Mouse (Mus musculus) NIH3T3 (cell line): Measurements from ENCODE around the gene Grb14.
A peak's percentile ranks its signal among the peaks of the same experiment; 100 is the strongest.

ENCODE experiments used
- DNase-seq: peaks from one replicate; pipeline ENCODE4 v3.0.0-alpha.2; 2012; ENCODE audit warnings: low read depth

The Grb14 gene

DNA sequence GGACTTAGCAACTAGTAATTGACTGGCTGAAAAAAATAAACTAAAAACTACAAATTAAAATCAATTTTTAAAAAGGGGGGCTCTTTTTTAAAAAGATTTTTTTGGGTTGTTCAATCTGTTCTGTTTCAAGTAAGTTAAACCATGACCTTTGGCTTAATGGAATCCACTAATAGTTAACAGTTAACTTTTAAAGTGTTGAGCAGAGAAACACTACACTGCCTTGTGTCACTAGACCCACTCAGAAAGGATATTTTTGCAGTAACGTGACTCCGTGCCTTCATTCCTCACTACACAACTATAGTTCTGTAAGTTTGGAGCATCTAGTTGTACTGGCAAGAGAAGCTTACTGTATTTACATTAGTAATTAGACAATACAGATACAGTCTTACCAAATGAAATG, 50.2 kb downstream of the Grb14 start:
- no peak for DNase-seq

GRCm38 (mm10) chr2:64973819-64974441, 50.9 kb downstream of the Grb14 start:
- DNase-seq = no peak

DNA sequence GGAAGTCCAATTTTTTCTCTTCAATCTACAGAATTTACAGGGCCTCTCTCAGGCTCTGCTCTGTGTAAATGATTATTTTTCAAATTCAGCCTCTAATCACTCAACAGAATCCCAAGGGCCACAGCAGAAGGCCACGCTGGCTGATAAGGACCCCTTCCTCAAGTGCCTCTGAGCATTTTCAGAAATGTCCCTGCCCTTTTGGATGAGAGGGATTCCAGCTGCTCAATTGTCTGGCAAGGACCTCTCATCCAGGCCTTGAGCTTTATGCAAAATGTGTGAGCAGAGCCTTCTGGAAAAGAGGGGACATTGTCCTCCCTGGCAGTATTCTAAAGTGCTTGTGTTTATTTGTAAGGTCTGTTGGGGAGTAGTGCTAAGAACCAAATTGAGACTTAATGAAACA, 51.7 kb downstream of the Grb14 start:
- no peak for DNase-seq

DNA sequence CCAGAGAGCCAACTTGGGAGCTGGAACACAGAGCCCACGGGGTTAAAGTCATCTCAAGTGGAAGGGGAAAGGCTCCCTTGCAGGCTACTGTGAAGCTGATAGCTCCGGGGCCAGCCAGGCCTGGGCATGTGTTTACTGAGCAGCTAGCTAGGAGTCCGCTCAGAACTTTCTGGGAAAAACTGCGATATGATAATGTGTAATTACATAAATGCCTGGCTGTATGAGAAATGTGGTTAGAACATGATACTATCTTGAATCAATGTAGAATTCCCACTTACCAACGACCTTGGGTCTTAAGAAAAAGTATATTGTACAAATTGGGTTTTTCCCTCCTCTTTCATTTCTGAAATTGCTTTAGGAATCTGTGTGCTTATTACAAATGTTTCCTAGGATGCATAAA, 53.0 kb downstream of the Grb14 start:
- DNase-seq = peak; percentile 7

- DNase-seq = no peak
These were observed 53.8 kb downstream of the Grb14 start for GRCm38 (mm10) chr2:64970992-64971391.

DNA sequence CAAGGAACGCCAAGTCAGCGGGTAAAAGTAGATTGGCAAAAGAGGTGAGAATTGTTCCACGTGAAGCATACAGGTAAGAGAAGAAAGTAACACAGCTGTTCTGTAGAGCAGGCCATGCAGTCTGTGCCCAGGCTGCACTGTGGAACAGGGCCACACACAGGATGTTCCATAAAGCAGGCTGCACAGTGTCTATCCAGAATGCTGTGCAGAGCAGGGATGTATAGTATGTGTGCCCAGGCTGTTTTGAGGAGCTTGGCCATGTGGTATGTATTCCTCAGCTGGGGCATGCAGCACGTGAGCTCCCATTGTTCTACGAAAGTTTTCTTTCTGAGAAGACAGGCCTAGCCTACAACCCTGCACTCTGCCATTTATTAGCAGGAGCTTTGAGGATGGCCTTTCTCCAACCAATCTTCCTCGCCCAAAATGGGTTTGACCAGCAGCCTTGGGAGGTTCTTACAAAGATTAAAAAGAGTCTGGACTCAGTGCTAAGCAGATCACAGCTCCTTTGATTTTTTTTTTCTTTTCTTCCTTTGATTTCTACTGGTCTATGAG, 57.8 kb downstream of the Grb14 start:
- DNase-seq = no peak

DNA sequence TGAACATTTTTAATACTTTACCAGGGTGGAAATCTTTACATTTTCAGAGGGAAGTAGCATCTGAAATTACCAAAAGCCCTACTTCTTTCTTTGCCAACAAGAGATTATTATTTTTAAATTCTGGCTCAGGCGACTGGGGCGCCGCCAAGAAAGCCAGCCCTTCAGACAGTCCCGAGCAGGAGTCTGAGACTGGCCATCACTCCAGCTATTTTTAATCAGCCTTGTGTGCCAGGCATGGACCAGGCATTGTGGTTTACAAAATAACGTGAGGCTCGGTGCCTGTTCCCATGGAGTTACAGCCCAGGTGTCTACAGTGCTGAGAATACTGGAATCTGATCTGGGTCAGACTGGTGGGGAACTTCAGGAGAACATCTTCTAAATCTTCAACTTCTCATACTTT, 58.5 kb downstream of the Grb14 start:
- DNase-seq = no peak

GRCm38 (mm10) chr2:64965227-64965864, 59.4 kb downstream of the Grb14 start:
- peak; percentile 78 for DNase-seq

DNA sequence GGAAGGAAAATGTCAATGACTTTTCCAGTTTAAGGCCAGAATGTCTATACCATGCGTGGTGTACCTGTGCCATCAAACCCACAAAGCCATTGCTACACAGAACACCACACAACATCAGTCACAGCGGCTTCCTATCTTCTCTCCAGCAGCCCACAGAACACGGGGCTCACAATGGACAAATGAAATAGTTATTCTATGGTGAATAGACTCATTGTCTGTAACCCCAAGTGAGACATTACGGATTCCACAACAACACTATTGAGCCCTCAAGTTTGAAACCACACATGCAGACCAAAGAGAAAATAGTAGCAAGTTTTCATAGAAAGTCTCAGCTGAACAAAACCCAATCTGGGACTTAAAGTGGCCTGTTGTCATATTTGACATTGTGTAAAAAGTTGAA, 62.6 kb downstream of the Grb14 start:
- DNase-seq = no peak

- DNase-seq = no peak
These were observed 63.4 kb downstream of the Grb14 start for GRCm38 (mm10) chr2:64961381-64961780.

- DNase-seq = no peak
These were observed 65.1 kb downstream of the Grb14 start for GRCm38 (mm10) chr2:64959657-64960056.

DNA sequence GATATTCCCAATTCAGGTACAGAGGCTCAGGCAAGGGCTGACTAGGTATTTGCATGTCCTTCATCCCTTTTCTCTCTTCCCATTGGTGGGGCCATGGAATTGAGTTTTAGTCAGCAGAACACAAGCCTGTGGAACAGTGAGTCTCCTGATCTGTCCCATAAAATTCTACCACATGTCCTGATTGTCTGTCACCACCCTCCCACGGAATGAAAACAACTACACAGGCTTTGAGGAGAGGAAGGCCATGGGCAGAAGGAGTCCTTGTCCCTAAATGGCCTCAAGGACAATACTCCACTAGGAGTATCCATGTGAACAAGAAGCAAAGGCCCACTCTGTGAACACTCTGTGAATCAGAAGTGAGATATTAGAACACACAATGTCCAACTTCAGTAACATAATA, 69.3 kb downstream of the Grb14 start:
- no peak for DNase-seq

DNA sequence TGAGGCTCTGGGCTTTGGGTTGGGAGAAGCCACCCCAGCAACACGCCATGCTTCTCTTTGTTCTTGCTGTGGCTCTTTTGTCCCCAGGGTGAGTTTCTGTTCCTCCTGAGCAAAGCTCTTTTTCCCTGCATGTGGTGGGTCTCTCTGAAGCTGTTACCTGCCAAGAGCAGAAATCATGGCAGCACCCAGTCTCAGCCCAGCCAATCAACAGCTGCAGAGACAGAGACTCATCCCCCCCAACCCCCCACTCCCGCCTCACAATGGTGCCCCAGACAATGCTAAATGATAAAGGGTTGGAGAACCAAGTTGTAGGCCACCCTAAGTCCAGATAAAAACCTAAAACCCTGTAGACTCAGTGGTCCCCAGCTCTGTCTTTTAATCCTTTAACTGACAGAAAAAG, 75.6 kb downstream of the Grb14 start:
- DNase-seq = no peak

DNA sequence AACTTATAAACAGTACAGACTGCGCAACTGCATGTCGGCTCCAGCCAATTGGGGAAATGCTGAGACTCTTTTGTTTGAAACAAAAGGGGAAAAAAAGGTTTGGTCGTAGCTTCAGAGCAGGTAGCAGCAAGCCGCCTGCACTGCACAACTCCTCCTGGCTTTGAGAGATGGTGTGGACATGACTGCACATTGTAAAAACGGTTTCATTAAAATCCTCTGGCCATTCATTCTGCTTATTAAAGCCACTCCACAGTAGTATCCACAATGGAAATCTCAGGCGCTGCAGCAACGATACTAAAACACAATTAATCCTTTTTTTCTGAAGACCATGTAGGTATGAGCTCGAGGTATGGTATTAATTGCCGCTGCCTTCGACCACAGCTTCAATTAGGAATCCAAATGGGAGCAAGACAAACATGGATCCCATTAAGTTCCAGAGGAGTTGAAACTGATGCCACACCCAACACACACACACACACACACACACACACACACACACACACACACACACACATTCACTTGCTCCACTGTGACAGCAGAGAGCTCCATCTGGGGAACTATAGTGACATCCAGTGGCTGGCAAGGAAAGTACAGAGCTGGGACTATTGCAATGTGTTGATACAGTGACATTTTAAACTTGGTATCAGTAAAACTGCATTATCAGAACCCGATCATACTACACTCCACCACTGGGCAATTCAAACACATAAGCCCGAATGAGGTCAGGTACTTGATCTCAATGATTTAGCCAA, 76.2 kb downstream of the Grb14 start:
- DNase-seq = peak; percentile 51

DNA sequence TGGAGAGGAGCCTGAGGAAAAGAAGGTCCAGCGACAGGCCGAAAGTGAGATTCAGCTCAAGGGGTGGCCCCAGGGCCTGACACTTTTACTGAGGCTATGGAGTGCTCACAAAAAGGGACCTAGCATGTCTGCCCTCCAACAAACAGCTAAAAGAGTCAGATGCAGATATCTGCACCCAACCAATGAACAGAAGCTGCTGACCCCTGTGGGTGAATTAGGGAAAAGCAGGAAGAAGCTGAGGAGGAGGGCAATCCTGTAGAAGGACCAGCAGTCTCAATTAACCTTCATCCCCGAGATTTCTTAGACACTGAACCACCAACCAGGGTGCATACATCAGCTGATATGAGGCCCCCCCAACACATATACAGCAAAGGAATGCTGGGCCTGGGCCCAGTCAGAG, 77.3 kb downstream of the Grb14 start:
- DNase-seq = no peak

DNA sequence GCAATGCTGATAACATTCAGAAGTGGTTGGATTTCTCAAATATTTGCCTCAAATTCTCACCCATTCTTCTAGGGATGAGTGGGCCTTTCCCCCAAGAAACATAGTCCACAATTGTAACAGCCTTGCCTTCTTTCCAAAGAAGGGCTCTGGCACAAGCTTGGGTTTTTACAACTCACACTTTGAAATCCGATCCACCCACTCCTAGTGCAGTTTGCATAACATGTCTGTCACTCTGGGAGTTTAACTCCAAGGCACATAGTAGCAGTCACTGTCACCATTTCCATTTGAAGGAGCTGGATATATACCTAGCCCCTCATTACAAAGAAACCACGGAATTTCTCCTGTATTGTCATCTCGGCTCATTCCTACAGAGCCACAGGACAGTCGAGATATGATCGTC, 103.9 kb downstream of the Grb14 start:
- peak; percentile 6 for DNase-seq

- DNase-seq = peak; percentile 37
These were observed 109.3 kb downstream of the Grb14 start for GRCm38 (mm10) chr2:64915448-64915847.

DNA sequence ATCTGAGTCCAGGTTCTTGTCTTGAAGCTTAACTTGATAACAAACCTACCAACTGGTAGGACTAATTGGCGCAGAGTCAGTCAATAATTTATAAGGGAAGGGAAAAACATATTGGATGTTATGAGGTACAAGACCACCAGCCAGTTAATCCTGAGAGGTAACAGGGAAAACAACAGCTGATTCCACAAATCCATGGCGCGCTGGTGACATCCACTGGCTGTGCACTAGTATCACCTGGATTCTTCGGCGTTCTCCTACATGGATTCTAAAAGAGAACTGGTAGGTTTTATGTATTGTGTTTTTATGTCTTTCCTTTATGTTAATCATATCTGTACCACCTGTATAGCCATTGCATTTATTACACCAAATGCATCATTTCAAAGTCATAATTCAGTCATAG, 119.9 kb downstream of the Grb14 start:
- no peak for DNase-seq

DNA sequence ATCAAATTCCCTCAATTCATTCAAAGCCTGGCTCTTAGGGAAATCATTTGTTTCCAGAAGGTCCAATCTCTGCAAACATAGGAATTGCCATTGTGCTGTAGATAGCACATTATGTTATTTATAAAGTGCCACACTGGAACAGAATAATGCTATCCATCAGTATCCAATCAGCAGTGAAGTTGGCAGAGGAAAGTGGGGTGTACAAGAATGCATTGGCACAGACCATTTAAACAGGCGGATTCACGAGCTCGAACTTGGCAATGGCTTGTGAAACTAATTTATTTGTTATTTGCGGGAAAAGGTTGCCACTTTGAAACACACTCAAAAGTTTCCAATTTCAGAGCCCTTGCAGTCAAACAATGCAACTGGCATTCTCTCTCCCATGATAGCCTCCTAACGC, 126.9 kb downstream of the Grb14 start:
- no peak for DNase-seq

DNA sequence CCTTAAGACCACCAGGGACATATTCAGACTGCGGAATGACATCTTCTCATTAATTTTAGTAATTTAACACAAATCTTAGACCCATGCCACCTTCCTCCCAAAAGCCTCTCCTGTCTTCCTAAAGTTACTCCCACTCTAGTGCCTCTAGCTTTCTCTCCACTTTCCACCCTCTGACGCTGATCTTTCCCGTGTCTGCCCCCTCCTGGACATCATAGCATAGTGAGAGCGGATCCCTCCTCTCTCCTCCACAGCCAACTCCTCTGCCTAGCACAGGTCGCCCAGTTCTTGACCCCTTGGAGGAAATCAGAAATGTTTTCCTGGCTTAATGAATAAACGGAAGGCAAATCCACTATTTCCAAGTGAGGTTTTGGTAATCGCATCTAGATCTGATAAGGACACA, 131.6 kb downstream of the Grb14 start:
- peak; percentile 11 for DNase-seq

GRCm38 (mm10) chr2:64887098-64887757, 137.6 kb downstream of the Grb14 start:
- DNase-seq = no peak

DNA sequence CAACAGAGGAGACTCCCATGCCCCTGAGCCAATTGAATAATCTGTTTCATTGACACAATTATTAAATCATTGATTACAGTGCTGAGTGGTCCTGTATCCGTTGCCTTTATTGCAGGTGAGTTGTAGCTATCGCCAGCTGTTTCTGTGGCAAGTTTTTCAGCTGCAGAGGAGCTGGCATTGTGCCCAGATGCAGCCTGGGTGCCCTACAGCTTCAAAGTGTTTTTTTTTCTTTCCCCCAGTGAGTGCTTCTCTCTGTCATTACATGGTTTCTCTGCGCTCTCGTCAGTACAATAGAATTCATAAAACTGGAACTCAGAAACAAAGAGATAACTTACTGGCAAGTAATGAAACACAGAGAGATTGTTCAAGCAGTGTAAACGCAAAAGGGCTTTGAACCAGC, 139.1 kb downstream of the Grb14 start:
- no peak for DNase-seq

DNA sequence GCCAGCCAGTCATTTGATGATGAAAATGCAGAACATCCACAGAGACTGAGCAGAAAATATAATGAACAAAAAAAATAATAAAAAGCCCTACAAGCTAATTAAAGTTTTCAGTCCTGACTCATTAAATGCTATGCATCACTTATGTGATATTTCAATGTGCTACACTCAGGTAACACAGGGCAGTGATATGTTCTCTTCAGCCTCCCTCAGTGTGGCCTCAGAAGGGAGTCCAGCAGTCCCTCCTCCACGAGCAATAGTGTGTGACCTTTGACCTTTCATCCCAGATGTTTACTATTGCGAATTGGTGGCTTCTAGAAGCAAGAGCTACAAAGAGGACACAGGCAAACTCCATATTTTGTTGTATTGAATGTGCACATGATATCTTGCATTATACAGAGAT, 146.5 kb downstream of the Grb14 start:
- DNase-seq = no peak
